Mouse (Mus musculus) small intestine, adult 2 months (tissue): ENCODE measurements around the gene Tead1.

Source experiments
- CTCF ChIP-seq: fragments of 200-500 bp; IDR thresholded peaks from 2 replicates; pipeline ENCODE4 v1.5.1; 2012; ENCODE audit warnings: low read depth, mild to moderate bottlenecking, control low read depth, inconsistent platforms, low read length, moderate library complexity, mixed read lengths; ENCODE audit not compliant: insufficient replicate concordance, insufficient read length; ENCODE audit errors: extremely low read depth
- POLR2A ChIP-seq: fragments of 200-500 bp; IDR thresholded peaks from 2 replicates; pipeline ENCODE4 v1.6.1; 2012; ENCODE audit warnings: low read depth, mild to moderate bottlenecking, control low read depth, inconsistent platforms, low read length, moderate library complexity

GRCm38 (mm10) chr7:112716701-112717100 is 37.6 kb downstream of the Tead1 start:
- TF ChIP-seq POLR2A (no peak), CTCF (no peak)
